Mouse (Mus musculus) liver, embryonic 12.5 days (tissue): Measurements from ENCODE around the gene Ttc7b. TPM values are rescaled to one million over a fixed set of nuclear protein-coding genes. Genes with fewer than 3 reads are reported as not detected.

ENCODE experiments used
- ATAC-seq: fragments of 200-750 bp; cut with Nextera tagmentation; 2 replicates; pipeline ENCODE4 v1.8.0; 2017; ENCODE audit warnings: moderate number of reproducible peaks, mild to moderate bottlenecking, moderate library complexity
- H3K27ac ChIP-seq: fragments of 300-500 bp; sonication (generic); 2 replicates; pipeline ENCODE4 v1.5.1; 2016; ENCODE audit warnings: mild to moderate bottlenecking
- H3K27me3 ChIP-seq: fragments of 300-500 bp; sonication (generic); replicated peaks from 2 replicates; pipeline ENCODE4 v1.6.1; 2016; ENCODE audit warnings: mild to moderate bottlenecking, moderate library complexity
- H3K36me3 ChIP-seq: fragments of 300-500 bp; sonication (generic); 2 replicates; pipeline ENCODE4 v1.6.1; 2016; ENCODE audit warnings: mild to moderate bottlenecking, moderate library complexity
- H3K4me1 ChIP-seq: fragments of 300-500 bp; sonication (generic); 2 replicates; pipeline ENCODE4 v1.6.1; 2016
- H3K4me2 ChIP-seq: fragments of 300-500 bp; sonication (generic); 2 replicates; pipeline ENCODE4 v1.6.1; 2016; ENCODE audit warnings: mild to moderate bottlenecking, moderate library complexity
- H3K4me3 ChIP-seq: fragments of 300-500 bp; sonication (generic); 2 replicates; pipeline ENCODE4 v1.5.1; 2016; ENCODE audit warnings: mild to moderate bottlenecking, moderate library complexity
- H3K9ac ChIP-seq: fragments of 300-500 bp; sonication (generic); 2 replicates; pipeline ENCODE4 v1.6.1; 2016; ENCODE audit warnings: mild to moderate bottlenecking, moderate library complexity
- H3K9me3 ChIP-seq: fragments of 300-500 bp; sonication (generic); replicated peaks from 2 replicates; pipeline ENCODE4 v1.6.1; 2016; ENCODE audit warnings: mild to moderate bottlenecking, moderate library complexity
- WGBS: fragments of 180-500 bp; shearing (Covaris S2); methylation state at CpG from one replicate; pipeline ENCODE4 v1.1.7; 2016; ENCODE audit not compliant: insufficient replicate concordance; 5-methylcytosine and 5-hydroxymethylcytosine counted together
- polyA plus RNA-seq: library from polyadenylated mRNA; unstranded; fragments of >200 nt; fragmentation: Nextera tagmentation; extraction: Ambion mirVana; gene quantifications from 2 replicates; pipeline ENCODE4 v1.2.1, GENCODE M21; 2016

The Ttc7b gene
- polyA plus RNA-seq, 1 experiment from 2014 or later: 2.2 TPM

DNA sequence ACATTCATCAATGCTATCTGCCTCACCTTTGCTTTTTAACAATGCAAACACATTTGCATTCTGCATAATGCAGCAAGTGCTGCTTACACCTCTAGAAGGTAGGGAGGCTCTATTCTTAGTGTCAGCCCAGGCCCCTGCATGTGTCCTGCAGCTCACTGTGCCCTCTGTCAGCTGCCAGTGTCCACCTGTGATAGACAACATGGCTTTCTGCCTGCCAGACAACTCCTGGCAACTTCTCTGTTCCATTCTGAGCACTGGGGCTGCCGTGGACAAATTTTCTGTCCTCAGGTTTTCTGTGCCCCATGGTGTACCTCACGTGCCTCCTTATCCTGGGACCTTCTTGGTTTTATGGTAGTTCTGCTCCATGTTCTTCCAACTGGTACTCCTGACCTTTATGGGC lies 198.4 kb downstream of the Ttc7b start:
- no peak overlapping the region for H3K27ac ChIP-seq
- H3K4me3 ChIP-seq: no peak overlapping the region
- H3K9me3 ChIP-seq: no peaks in the 10 kb centered on the region
- 70% methylated on average over 2 of the region's 2 CpGs for WGBS
- H3K4me1 ChIP-seq: no peaks in the 10 kb centered on the region
- ATAC-seq: no peak
- no peaks in the 10 kb centered on the region for H3K27me3 ChIP-seq
- H3K36me3 ChIP-seq: no peaks in the 10 kb centered on the region; the same call in 1 of the 2 replicates
- no peak overlapping the region for H3K4me2 ChIP-seq
- no peak overlapping the region for H3K9ac ChIP-seq

DNA sequence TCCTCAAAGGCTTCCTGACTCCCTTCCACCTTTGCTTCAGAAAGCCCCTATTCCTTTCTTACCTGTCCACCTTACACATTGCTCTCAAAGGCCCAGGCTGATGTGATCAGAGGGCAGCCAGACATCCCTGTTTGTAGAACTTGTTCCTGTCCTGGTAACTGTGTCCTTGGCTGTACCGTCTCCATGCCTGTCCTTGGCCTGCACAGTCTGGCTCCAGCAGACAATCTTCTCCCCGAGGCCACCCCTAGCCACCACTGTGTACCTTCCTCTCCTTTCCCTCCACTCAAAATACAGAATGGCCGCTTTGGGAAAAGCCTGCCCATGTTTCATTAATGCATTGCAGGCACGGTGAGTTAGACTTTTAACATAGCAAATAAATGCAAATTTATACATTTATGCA lies 199.1 kb downstream of the Ttc7b start:
- no peak overlapping the region for H3K27ac ChIP-seq
- H3K9me3 ChIP-seq: no peaks in the 10 kb centered on the region
- H3K9ac ChIP-seq: no peak overlapping the region
- H3K4me3 ChIP-seq: no peak overlapping the region
- H3K27me3 ChIP-seq: no peaks in the 10 kb centered on the region
- no peaks in the 10 kb centered on the region for H3K4me1 ChIP-seq
- 65% methylated on average over 4 of the region's 4 CpGs for WGBS
- H3K4me2 ChIP-seq: no peak overlapping the region
- ATAC-seq: no peak
- no peaks in the 10 kb centered on the region; the same call in 1 of the 2 replicates for H3K36me3 ChIP-seq

DNA sequence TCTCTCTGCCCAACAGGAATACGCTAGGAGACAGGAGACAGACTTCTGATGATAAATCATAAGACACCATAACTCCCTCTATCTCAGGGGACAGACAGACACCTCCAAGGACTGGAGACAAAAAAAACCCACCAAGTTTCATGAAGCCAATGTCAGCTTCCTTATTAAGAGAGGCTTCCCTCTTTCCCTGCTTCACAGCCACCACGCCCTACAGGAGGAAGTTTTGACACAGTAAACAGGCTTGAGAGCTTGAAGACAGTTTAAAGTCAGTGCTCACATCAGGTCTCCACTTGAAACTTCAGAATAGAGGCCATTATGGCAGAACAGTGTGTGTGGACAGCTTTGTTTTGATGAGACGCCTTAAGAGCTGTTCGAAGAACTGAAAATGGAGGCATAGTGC lies 200.9 kb downstream of the Ttc7b start:
- H3K27me3 ChIP-seq: no peaks in the 10 kb centered on the region
- no peaks in the 10 kb centered on the region for H3K9me3 ChIP-seq
- no peaks in the 10 kb centered on the region; the same call in 1 of the 2 replicates for H3K36me3 ChIP-seq
- no peaks in the 10 kb centered on the region for H3K4me1 ChIP-seq
- WGBS: 66% methylated on average over 4 of the region's 4 CpGs
- H3K4me3 ChIP-seq: no peak overlapping the region
- no peak overlapping the region for H3K4me2 ChIP-seq
- H3K27ac ChIP-seq: no peak overlapping the region
- no peak overlapping the region for H3K9ac ChIP-seq
- ATAC-seq: no peak

DNA sequence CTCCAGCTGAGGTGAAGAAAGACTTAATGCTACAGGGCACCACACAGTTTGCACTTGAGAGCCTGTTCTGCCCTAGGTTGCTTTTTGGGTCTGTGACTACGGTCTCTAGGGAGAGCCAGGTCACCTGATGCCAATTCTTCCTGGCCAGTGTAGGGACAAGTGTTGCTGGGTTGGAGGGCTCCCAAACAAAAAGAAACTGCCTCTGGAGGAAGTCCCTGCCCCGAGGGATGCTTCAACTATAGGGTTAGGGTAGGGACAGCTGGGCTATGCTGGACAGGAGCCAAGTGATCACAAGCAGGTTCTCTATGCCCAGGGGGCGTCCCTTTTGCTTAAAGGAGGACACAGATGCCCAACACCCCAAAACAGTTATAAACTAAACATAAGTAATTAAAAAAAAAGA lies 202.7 kb downstream of the Ttc7b start:
- Histone ChIP-seq H3K4me3 (no peak overlapping the region), H3K4me2 (no peak overlapping the region), H3K4me1 (no peaks in the 10 kb centered on the region), H3K27ac (no peak overlapping the region), H3K9me3 (no peaks in the 10 kb centered on the region), H3K27me3 (no peaks in the 10 kb centered on the region), H3K36me3 (no peaks in the 10 kb centered on the region; the same call in 1 of the 2 replicates), H3K9ac (no peak overlapping the region)
- WGBS: 59% methylated on average over 3 of the region's 3 CpGs
- ATAC-seq: no peak

DNA sequence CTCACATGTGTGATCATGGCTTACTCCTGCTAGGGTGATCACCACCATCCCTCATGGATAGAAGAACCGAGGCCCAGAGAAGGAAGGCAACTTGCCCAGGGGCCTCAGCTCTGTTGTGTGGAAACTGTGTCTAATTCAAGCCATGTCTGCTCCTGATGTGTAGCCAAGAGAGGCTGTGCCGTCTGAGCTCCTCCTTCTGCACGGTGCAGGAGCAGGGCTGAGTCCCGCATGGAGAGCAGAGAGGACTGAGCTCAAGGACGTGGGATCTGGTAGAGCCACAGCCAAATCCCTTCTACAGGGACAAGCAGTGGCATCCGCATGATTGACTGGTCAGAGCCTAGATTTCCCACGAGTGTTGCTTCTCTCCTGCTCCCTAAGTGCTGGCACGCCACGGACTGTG lies 204.5 kb downstream of the Ttc7b start:
- H3K4me2 ChIP-seq: no peak overlapping the region
- H3K36me3 ChIP-seq: no peaks in the 10 kb centered on the region; the same call in 1 of the 2 replicates
- WGBS: 77% methylated on average over 9 of the region's 9 CpGs
- H3K27ac ChIP-seq: no peak overlapping the region
- H3K9ac ChIP-seq: no peak overlapping the region
- ATAC-seq: no peak
- H3K9me3 ChIP-seq: no peaks in the 10 kb centered on the region
- H3K4me3 ChIP-seq: no peak overlapping the region
- H3K4me1 ChIP-seq: no peaks in the 10 kb centered on the region
- H3K27me3 ChIP-seq: no peaks in the 10 kb centered on the region

DNA sequence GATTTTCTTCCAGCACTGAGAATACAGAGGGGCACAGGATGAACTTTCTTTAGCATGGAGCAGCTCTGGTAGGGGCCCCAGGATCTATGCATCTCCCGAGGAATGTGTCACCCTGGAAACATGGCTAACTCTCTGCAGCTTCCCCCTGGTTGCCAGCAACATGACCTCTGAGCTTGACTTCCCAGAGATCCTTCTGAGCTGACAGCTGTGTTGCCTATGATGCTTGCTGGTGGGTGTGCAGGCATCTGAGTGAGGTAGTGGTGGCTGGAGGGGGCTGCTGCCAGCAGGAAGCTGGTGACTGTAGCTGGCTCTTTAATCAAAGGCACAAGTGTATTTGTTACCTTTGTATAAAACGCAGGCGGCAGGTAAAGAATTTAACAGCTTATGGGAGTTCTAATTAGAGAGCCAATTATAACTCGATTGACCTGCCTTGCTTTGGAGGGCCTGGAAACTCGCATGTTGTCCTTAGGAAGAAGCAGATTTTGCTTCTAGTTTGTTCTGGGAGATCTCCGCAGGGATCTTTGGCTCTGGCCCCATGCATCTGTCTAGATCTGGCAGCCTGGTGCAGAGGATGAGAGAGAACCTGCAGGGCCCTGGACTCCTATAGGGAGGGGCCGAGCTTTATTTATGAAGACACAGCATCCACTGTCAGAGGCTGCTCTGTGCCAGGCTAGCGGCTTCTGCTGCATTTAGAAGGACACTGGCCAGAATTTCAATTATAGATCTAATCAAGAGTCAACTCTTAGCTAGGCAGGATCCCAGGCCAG lies 205.3 kb downstream of the Ttc7b start:
- Histone ChIP-seq H3K36me3 (no peaks in the 10 kb centered on the region; the same call in 1 of the 2 replicates), H3K9ac (no peak overlapping the region), H3K27me3 (no peaks in the 10 kb centered on the region), H3K4me3 (no peak overlapping the region), H3K4me2 (no peak overlapping the region), H3K9me3 (no peaks in the 10 kb centered on the region), H3K4me1 (no peaks in the 10 kb centered on the region), H3K27ac (no peak overlapping the region; the same call in 1 of the 2 replicates)
- 71% methylated on average over 8 of the region's 8 CpGs for whole genome bisulfite sequencing
- no peak for ATAC-seq

DNA sequence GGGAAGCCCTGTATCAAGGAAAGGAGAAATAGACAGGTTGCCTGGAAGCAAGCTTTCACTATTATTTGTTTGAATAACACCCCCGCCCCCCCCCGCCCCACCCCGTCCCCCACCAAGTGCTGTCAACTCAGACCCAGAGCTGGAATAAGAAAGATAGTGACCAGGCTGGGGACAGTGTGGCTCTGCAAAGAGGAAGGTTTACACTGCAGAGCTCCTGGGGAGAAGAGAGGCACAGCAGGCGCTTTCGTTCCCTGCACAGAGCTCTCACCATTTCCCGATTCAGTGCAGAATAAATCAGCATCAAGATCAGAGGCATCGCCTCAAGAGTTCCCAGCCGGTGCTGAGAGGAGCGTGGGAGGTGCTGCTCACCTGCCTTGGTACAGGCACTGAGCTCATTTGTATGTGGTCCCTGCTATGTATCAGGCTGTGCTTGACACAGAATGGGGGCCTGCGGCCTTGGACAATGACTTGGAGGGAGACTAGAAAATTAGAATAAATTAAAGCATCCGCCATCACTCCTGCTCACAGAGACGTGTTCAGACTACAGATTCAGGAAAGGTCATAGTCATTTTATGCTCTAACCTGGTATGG lies 206.7 kb downstream of the Ttc7b start:
- Histone ChIP-seq H3K27ac (no peak overlapping the region), H3K9me3 (no peaks in the 10 kb centered on the region), H3K36me3 (no peaks in the 10 kb centered on the region; the same call in 1 of the 2 replicates), H3K4me2 (no peak overlapping the region), H3K9ac (no peak overlapping the region), H3K27me3 (no peaks in the 10 kb centered on the region), H3K4me1 (no peaks in the 10 kb centered on the region), H3K4me3 (no peak overlapping the region)
- no peak for ATAC-seq
- WGBS: 72% methylated on average over 12 of the region's 12 CpGs

DNA sequence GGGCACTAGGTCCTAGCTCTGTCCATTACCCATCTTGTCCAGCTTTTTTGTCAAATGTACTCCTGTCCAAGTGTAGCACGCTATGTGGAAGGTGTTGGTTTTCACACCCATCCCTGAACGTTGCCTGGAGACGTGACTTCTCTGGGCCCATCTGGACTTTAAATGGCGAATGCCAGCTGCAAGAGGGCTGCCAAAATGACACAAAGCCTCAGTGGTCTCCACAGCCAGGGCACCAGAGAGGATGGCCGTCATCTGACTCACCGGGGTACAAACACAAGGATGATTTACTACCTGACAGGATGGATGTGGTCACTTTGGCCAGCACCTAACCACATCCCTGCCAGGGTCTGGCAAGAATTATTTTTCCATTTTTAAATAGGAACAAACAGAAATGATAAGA lies 207.4 kb downstream of the Ttc7b start:
- H3K36me3 ChIP-seq: no peaks in the 10 kb centered on the region; the same call in 1 of the 2 replicates
- H3K27ac ChIP-seq: no peak overlapping the region
- H3K4me1 ChIP-seq: no peaks in the 10 kb centered on the region
- H3K4me3 ChIP-seq: no peak overlapping the region
- H3K9ac ChIP-seq: no peak overlapping the region
- H3K4me2 ChIP-seq: no peak overlapping the region
- H3K27me3 ChIP-seq: no peaks in the 10 kb centered on the region
- WGBS: 64% methylated on average over 6 of the region's 6 CpGs
- H3K9me3 ChIP-seq: no peaks in the 10 kb centered on the region
- no peak for ATAC-seq

DNA sequence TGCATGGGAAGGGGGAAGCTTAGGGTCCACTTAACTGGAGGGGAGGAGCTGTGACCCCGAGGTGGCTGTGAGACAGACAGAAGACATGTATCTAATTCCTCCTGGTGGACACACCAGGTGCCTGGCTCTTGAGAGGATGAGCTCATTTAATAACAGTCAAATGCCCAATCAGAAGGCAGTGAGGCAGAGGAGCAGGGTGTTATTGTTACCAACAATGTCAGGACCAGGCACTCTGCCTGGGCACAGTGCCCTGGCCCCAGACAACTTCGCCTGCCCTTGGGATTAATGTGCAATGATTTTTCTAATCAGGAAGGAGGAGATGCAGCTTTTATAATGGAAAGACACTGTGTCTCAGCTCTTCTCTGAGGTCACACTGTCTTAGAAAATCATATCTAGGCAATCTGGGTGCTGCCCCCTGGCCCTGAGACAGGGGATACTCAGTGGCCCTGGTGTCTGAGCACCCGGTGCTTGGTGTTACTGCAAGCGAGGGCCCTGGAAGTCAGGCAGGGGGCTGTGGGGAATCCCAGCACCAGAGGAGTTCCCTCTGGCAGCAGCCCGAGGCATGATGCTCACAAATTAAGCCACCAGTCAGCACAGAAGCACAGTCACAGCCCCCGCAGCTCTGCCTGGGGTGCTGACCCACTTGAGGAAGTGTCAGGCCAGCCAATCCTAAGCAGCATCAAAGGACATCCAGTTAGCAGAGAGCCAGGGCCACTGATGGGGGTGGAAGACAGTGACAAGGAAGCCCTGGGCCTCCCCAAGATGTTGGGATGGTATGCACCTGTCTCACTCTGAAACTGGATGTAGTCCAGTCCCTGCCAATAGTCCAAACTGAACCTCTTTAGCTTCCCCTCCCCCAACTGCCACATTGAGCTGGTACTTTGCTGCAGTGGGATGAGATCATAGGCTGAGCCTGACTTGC lies 209.9 kb downstream of the Ttc7b start:
- Histone ChIP-seq H3K4me1 (no peaks in the 10 kb centered on the region), H3K36me3 (no peaks in the 10 kb centered on the region), H3K4me2 (no peak overlapping the region), H3K27me3 (no peaks in the 10 kb centered on the region), H3K9me3 (no peaks in the 10 kb centered on the region), H3K27ac (no peak overlapping the region), H3K4me3 (no peak overlapping the region), H3K9ac (no peak overlapping the region)
- 51% methylated on average over 6 of the region's 6 CpGs for whole genome bisulfite sequencing
- ATAC-seq: no peak

DNA sequence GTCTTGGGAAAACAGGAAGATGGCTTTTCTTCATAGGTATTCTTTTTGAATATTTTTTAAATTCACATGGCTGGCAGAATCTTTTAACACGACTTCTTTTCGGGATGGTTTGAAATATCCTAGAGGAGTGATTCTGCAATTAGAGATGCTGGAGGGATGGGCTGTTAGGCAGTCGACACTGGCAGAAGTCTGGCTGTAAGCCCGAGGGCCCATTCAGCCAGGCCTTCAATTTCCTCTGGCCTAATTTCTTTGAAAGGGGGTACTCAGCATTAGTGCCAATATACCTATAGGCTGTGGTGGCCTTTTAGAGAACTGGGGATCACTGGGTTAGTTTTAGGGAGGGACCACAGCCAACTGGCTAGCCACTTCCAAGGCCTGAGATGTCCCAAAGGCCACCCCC lies 211.4 kb downstream of the Ttc7b start:
- no peaks in the 10 kb centered on the region for H3K36me3 ChIP-seq
- H3K4me2 ChIP-seq: no peak overlapping the region
- ATAC-seq: no peak
- no peak overlapping the region for H3K27ac ChIP-seq
- no peaks in the 10 kb centered on the region for H3K4me1 ChIP-seq
- WGBS: 72% methylated on average over 4 of the region's 4 CpGs
- H3K9ac ChIP-seq: no peak overlapping the region
- no peaks in the 10 kb centered on the region for H3K9me3 ChIP-seq
- no peak overlapping the region for H3K4me3 ChIP-seq
- no peaks in the 10 kb centered on the region for H3K27me3 ChIP-seq

DNA sequence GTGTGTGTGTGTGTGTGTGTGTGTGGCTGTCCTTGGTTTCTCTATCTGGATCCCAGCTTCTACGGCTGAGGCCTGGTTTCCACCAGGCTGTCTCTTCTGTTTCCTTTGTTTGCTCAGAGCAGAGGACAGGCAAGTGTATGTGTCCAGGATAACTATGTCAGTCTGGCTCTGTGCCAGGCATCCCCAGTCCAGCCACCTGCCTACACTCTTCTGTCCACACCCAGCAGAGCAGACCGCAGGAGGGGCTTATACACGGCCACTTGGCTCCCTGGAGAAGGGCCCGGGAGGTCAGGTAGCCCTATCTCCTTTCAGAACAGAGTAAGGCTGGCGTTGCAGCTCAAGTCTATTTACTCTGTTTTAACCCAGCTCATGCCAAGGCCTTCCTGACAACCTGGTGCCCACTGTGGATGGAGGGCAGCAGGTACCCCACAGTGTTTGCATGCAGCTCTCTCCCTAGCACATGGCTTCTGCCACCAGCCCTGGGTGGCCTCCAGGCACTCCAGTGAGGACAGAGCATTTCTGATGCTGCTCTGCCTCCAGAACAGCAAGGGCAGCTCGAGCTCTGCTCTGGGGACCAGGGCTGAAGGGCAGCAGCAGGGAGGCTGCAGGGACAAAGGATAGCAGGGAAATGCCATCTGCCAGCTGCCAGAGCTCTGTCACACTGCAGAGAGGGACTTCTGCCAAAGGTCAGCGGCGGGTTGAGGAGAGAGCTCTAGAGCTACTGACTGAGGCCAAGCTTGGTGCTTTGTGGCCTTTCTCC lies 212.9 kb downstream of the Ttc7b start:
- H3K27me3 ChIP-seq: no peaks in the 10 kb centered on the region
- WGBS: 69% methylated on average over 8 of the region's 8 CpGs
- ATAC-seq: peak; percentile 45; the same call in 1 of the 2 replicates
- no peaks in the 10 kb centered on the region for H3K9me3 ChIP-seq
- H3K36me3 ChIP-seq: no peaks in the 10 kb centered on the region
- no peak overlapping the region for H3K9ac ChIP-seq
- H3K4me2 ChIP-seq: no peak overlapping the region
- no peak overlapping the region for H3K27ac ChIP-seq
- no peaks in the 10 kb centered on the region for H3K4me1 ChIP-seq
- no peak overlapping the region for H3K4me3 ChIP-seq
